Mouse (Mus musculus): ENCODE measurements around the gene Haus4. TPM values are rescaled to one million over a fixed set of nuclear protein-coding genes. Genes with fewer than 3 reads are reported as not detected.
A peak's percentile ranks its signal among the peaks of the same experiment; 100 is the strongest.

Gene Haus4
- 39.2 and 47.5 TPM in 2 replicates for total RNA-seq (2012; rRNA removed)
- polyA plus RNA-seq (2012; ENCODE audit: insufficient read depth in 1 of 2, insufficient read length in 2 of 2, low read depth in 1 of 2, low replicate concordance in 2 of 2, missing spikeins in 1 of 2) = 10 to 100 TPM in 1 of 2 experiments, not detected in 1; 73.4 TPM

DNA sequence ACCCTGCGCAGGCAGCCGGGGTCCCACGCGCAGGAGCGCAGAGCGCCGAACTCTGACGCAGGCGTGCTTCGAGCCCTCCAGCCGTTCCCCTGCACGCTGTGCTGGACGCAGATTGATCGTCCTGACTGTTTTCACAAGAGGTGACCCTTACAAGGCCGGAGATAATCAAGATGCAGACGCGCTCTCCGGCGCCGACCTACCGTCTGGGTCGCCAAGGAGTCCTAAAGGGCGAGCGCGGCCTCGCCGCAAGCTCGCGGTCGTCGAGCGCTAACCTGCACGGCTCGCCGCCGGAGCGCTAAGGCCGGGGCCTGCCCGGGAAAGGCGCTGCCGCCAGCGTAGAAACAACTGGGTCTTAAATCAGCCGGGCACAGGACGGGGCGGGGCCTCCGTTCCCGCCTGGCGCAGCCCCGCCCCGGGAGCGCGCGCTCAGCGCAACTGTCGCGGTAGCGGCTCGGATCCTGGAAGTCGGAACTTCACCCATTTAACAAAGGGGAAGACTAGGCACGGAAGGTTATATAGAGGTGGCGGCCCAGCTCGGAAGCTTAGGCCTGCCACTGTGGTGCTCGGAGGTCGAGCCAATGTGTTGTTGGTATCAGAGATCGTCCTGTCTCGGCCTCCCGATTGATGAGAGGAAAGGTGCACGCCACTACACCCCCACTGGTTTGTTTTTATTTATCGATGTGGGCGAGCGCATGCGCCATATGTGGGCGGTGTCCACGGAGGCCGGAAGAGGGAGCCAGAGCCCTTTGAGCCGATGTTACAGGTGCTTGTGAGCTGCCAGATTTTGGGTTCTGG lies at the start of gene Haus4:
Gene Haus4 (minus strand): TSS at position 642 of the 795 bp plus-strand sequence.
- Histone ChIP-seq H3K9me3 (replicated peaks; ENCODE audit: insufficient read depth, low read length) (no peaks in the 10 kb centered on the region), H3K4me1 (ENCODE audit: control insufficient read depth in 1 of 2, insufficient read depth in 2 of 2, low read length in 2 of 2) (peaks cover 3 to 6% of the 10 kb centered on the region in 2 experiments; a peak in 2 of 4 replicates), H3K79me2 (ENCODE audit: control insufficient read depth, insufficient read depth, low read length, poor library complexity) (peaks cover 4% of the 10 kb centered on the region; the same call in 1 of the 2 replicates), H3K27me3 (ENCODE audit: control insufficient read depth in 1 of 2, insufficient read depth in 2 of 2, low read length in 2 of 2) (peaks cover 0 to 1% of the 10 kb centered on the region in 2 experiments; a peak in 1 of 4 replicates), H3K4me3 (ENCODE audit: control insufficient read depth in 1 of 2, insufficient read depth in 1 of 2, low read depth in 2 of 2, low read length in 2 of 2) (peak within 1 kb of the TSS; percentile 64 to 85), H3K9ac (ENCODE audit: control insufficient read depth, low read depth, low read length, poor library complexity, severe bottlenecking) (peak within 1 kb of the TSS; percentile 83), H3K36me3 (ENCODE audit: control insufficient read depth in 1 of 2, insufficient read depth in 2 of 2, low read length in 2 of 2) (peaks cover 3% of the 10 kb centered on the region in 2 experiments; a peak in 1 of 4 replicates), H3K27ac (ENCODE audit: control insufficient read depth, low read depth, low read length) (peak within 1 kb of the TSS; percentile 91)
- TF ChIP-seq E2F4 (IDR thresholded peaks at IDR 0.05; ENCODE audit: borderline replicate concordance, low read depth, low read length) (peak; percentile 96; the same call in 1 of the 2 replicates), ZNF384 (IDR thresholded peaks at IDR 0.05; ENCODE audit: low read depth, low read length) (no peak), ETS1 (IDR thresholded peaks at IDR 0.05; ENCODE audit: low read depth, low read length) (peak; percentile 43), ZKSCAN1 (IDR thresholded peaks at IDR 0.05; ENCODE audit: low read depth, low read length) (no peak), SIN3A (IDR thresholded peaks at IDR 0.05; ENCODE audit: low read length) (peak; percentile 63; the same call in 1 of the 2 replicates), KAT2A (conservative IDR thresholded peaks at IDR 0.05; ENCODE audit: low read depth, low read length) (no peak; the same call in 1 of the 2 replicates), POLR2AphosphoS2 (IDR thresholded peaks at IDR 0.05; ENCODE audit: low read length) (peak; percentile 85; the same call in 1 of the 2 replicates), TBP (IDR thresholded peaks at IDR 0.05; ENCODE audit: low read depth, low read length) (0 out of 2 replicates have a peak, but pooled peaks have one; percentile 69), MAX (IDR thresholded peaks at IDR 0.05; ENCODE audit: low read length) (peak; percentile 75), GABPA (IDR thresholded peaks at IDR 0.05; ENCODE audit: low read depth, low read length) (no peak), HCFC1 (IDR thresholded peaks at IDR 0.05; ENCODE audit: low read depth, low read length) (peak; percentile 75), RCOR1 (IDR thresholded peaks at IDR 0.05; ENCODE audit: low read depth, low read length) (peak; percentile 32; the same call in 1 of the 2 replicates), TCF12 (IDR thresholded peaks at IDR 0.05; ENCODE audit: low read depth, low read length) (peak; percentile 60; the same call in 1 of the 2 replicates), CHD1 (IDR thresholded peaks at IDR 0.05; ENCODE audit: low read depth, low read length) (no peak; the same call in 1 of the 2 replicates), CHD2 (IDR thresholded peaks at IDR 0.05; ENCODE audit: low read length) (peak; percentile 56), MYB (IDR thresholded peaks at IDR 0.05; ENCODE audit: low read depth, low read length) (no peak), BHLHE40 (IDR thresholded peaks at IDR 0.05; ENCODE audit: borderline replicate concordance, low read depth, low read length) (peak; percentile 33; the same call in 1 of the 2 replicates), MAFK (IDR thresholded peaks at IDR 0.05; ENCODE audit: borderline replicate concordance, low read depth, low read length) (no peak), NELFE (IDR thresholded peaks at IDR 0.05; ENCODE audit: low read depth, low read length) (peak; percentile 93), USF1 (IDR thresholded peaks at IDR 0.05; ENCODE audit: low read depth, low read length) (no peak), NRF1 (IDR thresholded peaks at IDR 0.05; ENCODE audit: insufficient read depth, low read depth, low read length, poor library complexity, severe bottlenecking) (peak; percentile 84), ELF1 (IDR thresholded peaks at IDR 0.05; ENCODE audit: low read depth, low read length) (peak; percentile 86), RAD21 (IDR thresholded peaks at IDR 0.05; ENCODE audit: low read depth, low read length) (peak; percentile 44), MXI1 (IDR thresholded peaks at IDR 0.05; ENCODE audit: low read depth, low read length) (peak; percentile 67; the same call in 1 of the 2 replicates), MAZ (IDR thresholded peaks at IDR 0.05; ENCODE audit: low read depth, low read length) (peak; percentile 54), SMC3 (IDR thresholded peaks at IDR 0.05; ENCODE audit: low read depth, low read length) (0 out of 2 replicates have a peak, but pooled peaks have one; percentile 14), JUND (IDR thresholded peaks at IDR 0.05; ENCODE audit: low read depth, low read length) (no peak), MYC (IDR thresholded peaks at IDR 0.05; ENCODE audit: low read depth, low read length) (peak; percentile 22; the same call in 1 of the 2 replicates), ZMIZ1 (IDR thresholded peaks at IDR 0.05; ENCODE audit: low read depth, low read length) (peak; percentile 96), POLR2A (IDR thresholded peaks at IDR 0.05; ENCODE audit: control insufficient read depth in 1 of 2, insufficient read depth in 1 of 2, low read depth in 1 of 2, low read length in 2 of 2, poor library complexity in 1 of 2) (peak; percentile 83 to 92), CTCF (IDR thresholded peaks at IDR 0.05 in 2 of 3, conservative IDR thresholded peaks at IDR 0.05 in 1 of 3; ENCODE audit: control insufficient read depth in 1 of 3, insufficient read depth in 1 of 3, low read depth in 2 of 3, low read length in 3 of 3, poor library complexity in 1 of 3, severe bottlenecking in 1 of 3) (peak; percentile 25 to 70 (median 53); a peak in 5 of 6 replicates)
- peak; percentile 97 for DNase-seq (ENCODE audit: low read depth, low spot score)

Data from MEL (cell line).